Mouse (Mus musculus) neural tube, embryonic 14.5 days (tissue): ENCODE measurements at regions not wholly inside any gene's neighbourhood (a gene's known extent, or its start where the extent isn't known, plus 50 kb on each side); places are given as distances from the start of the nearest gene placed in this dataset.
"Not testable (repeated sequence)": the region's sequence is repeated elsewhere in the genome, so short reads cannot be mapped to it uniquely, and the experiment has no call there.

Experiments
- ATAC-seq: fragments of 200-750 bp; cut with Nextera tagmentation; 2 replicates; pipeline ENCODE4 v1.8.0; 2017; ENCODE audit warnings: low read depth, mild to moderate bottlenecking, moderate TSS enrichment, moderate library complexity
- H3K27ac ChIP-seq: fragments of 300-500 bp; sonication (generic); 2 replicates; pipeline ENCODE4 v1.5.1; 2014; ENCODE audit warnings: low read depth, mild to moderate bottlenecking, control low read depth, low read length, moderate library complexity, mixed read lengths
- H3K27me3 ChIP-seq: fragments of 300-500 bp; sonication (generic); 2 replicates; pipeline ENCODE4 v1.6.1; 2014; ENCODE audit warnings: low read length; ENCODE audit not compliant: control insufficient read depth, insufficient read depth
- H3K36me3 ChIP-seq: fragments of 300-500 bp; sonication (generic); 2 replicates; pipeline ENCODE4 v1.6.1; 2014; ENCODE audit warnings: low read length, mixed read lengths; ENCODE audit not compliant: control insufficient read depth, insufficient read depth
- H3K4me1 ChIP-seq: fragments of 300-500 bp; sonication (generic); 2 replicates; pipeline ENCODE4 v1.6.1; 2014; ENCODE audit warnings: low read length; ENCODE audit not compliant: control insufficient read depth, insufficient read depth
- H3K4me2 ChIP-seq: fragments of 300-500 bp; sonication (generic); 2 replicates; pipeline ENCODE4 v1.6.1; 2014; ENCODE audit warnings: mild to moderate bottlenecking, low read depth, low read length, control low read depth
- H3K4me3 ChIP-seq: fragments of 300-500 bp; sonication (generic); 2 replicates; pipeline ENCODE4 v1.5.1; 2014; ENCODE audit warnings: low read depth, low read length, control low read depth, mixed read lengths
- H3K9ac ChIP-seq: fragments of 300-500 bp; sonication (generic); replicated peaks from 2 replicates; pipeline ENCODE4 v1.6.1; 2014; ENCODE audit warnings: low read depth, mild to moderate bottlenecking, control low read depth, low read length, mixed read lengths
- H3K9me3 ChIP-seq: fragments of 300-500 bp; sonication (generic); 2 replicates; pipeline ENCODE4 v1.6.1; 2016; ENCODE audit warnings: low read length; ENCODE audit not compliant: control insufficient read depth
- WGBS: fragments of 180-500 bp; shearing (Covaris S2); extraction: QIAGEN DNeasy Blood & Tissue Kit; methylation state at CpG from one replicate; pipeline ENCODE4 v1.1.7; 2014; 5-methylcytosine and 5-hydroxymethylcytosine counted together

GRCm38 (mm10) chr13:5628124-5628523 lies 233.2 kb upstream of the Klf6 start:
- H3K27ac ChIP-seq: no peak overlapping the region
- no peaks in the 10 kb centered on the region for H3K4me1 ChIP-seq
- no peak overlapping the region for H3K9ac ChIP-seq
- no peak overlapping the region for H3K4me3 ChIP-seq
- WGBS: 41% methylated on average over 2 of the region's 2 CpGs
- no peaks in the 10 kb centered on the region for H3K36me3 ChIP-seq
- H3K4me2 ChIP-seq: no peak overlapping the region
- no peaks in the 10 kb centered on the region for H3K9me3 ChIP-seq
- ATAC-seq: no peak
- H3K27me3 ChIP-seq: no peaks in the 10 kb centered on the region

GRCm38 (mm10) chr13:5634960-5635359 lies 226.3 kb upstream of the Klf6 start:
- Histone ChIP-seq H3K27me3 (no peaks in the 10 kb centered on the region), H3K9ac (no peak overlapping the region), H3K36me3 (no peaks in the 10 kb centered on the region), H3K4me3 (no peak overlapping the region), H3K27ac (no peak overlapping the region), H3K4me2 (no peak overlapping the region), H3K9me3 (no peaks in the 10 kb centered on the region), H3K4me1 (no peaks in the 10 kb centered on the region)
- no peak for ATAC-seq
- 82% methylated on average over 2 of the region's 2 CpGs for WGBS

- WGBS: 79% methylated on average over 7 of the region's 7 CpGs
- Histone ChIP-seq H3K27me3 (no peaks in the 10 kb centered on the region), H3K27ac (no peak overlapping the region), H3K36me3 (no peaks in the 10 kb centered on the region), H3K9me3 (no peaks in the 10 kb centered on the region), H3K4me2 (no peak overlapping the region), H3K9ac (no peak overlapping the region), H3K4me1 (no peaks in the 10 kb centered on the region), H3K4me3 (no peak overlapping the region)
- no peak for ATAC-seq
Measured at GRCm38 (mm10) chr13:5641743-5642510, 219.4 kb upstream of the Klf6 start.

- Histone ChIP-seq H3K36me3 (no peaks in the 10 kb centered on the region), H3K4me3 (no peak overlapping the region), H3K9ac (no peak overlapping the region), H3K27ac (no peak overlapping the region), H3K4me2 (no peak overlapping the region), H3K27me3 (no peaks in the 10 kb centered on the region), H3K4me1 (no peaks in the 10 kb centered on the region), H3K9me3 (no peaks in the 10 kb centered on the region)
- ATAC-seq: no peak
- WGBS: 72% methylated on average over 4 of the region's 4 CpGs
Measured at GRCm38 (mm10) chr13:5648276-5648675, 213.0 kb upstream of the Klf6 start.

GRCm38 (mm10) chr13:5657556-5657955 lies 203.7 kb upstream of the Klf6 start:
- H3K36me3 ChIP-seq: no peaks in the 10 kb centered on the region
- no peak overlapping the region for H3K9ac ChIP-seq
- H3K27me3 ChIP-seq: no peaks in the 10 kb centered on the region
- H3K9me3 ChIP-seq: no peaks in the 10 kb centered on the region
- no peak overlapping the region for H3K27ac ChIP-seq
- H3K4me2 ChIP-seq: no peak overlapping the region
- no peak overlapping the region for H3K4me3 ChIP-seq
- WGBS: 50% methylated on average over 5 of the region's 5 CpGs
- no peak for ATAC-seq
- no peaks in the 10 kb centered on the region for H3K4me1 ChIP-seq

- H3K27ac ChIP-seq: no peak overlapping the region
- 93% methylated on average over 3 of the region's 3 CpGs for WGBS
- no peak for ATAC-seq
- H3K36me3 ChIP-seq: no peaks in the 10 kb centered on the region
- H3K9me3 ChIP-seq: no peaks in the 10 kb centered on the region
- H3K4me1 ChIP-seq: no peaks in the 10 kb centered on the region
- H3K4me2 ChIP-seq: no peak overlapping the region
- H3K4me3 ChIP-seq: no peak overlapping the region
- no peaks in the 10 kb centered on the region for H3K27me3 ChIP-seq
- no peak overlapping the region for H3K9ac ChIP-seq
Measured at GRCm38 (mm10) chr13:5666235-5667007, 194.9 kb upstream of the Klf6 start.

- no peaks in the 10 kb centered on the region for H3K4me1 ChIP-seq
- no peaks in the 10 kb centered on the region for H3K9me3 ChIP-seq
- H3K4me3 ChIP-seq: no peak overlapping the region
- H3K27ac ChIP-seq: no peak overlapping the region
- no peak; the same call in 1 of the 2 replicates for ATAC-seq
- no peak overlapping the region for H3K9ac ChIP-seq
- H3K36me3 ChIP-seq: no peaks in the 10 kb centered on the region
- WGBS: 5% methylated on average over 1 of the region's 1 CpGs
- no peaks in the 10 kb centered on the region for H3K27me3 ChIP-seq
- no peak overlapping the region for H3K4me2 ChIP-seq
Measured at GRCm38 (mm10) chr13:5675668-5676067, 185.6 kb upstream of the Klf6 start.

- Histone ChIP-seq H3K27ac (no peak overlapping the region), H3K36me3 (no peaks in the 10 kb centered on the region), H3K27me3 (no peaks in the 10 kb centered on the region), H3K4me1 (no peaks in the 10 kb centered on the region), H3K4me3 (no peak overlapping the region), H3K9ac (no peak overlapping the region), H3K4me2 (no peak overlapping the region), H3K9me3 (no peaks in the 10 kb centered on the region)
- 72% methylated on average over 4 of the region's 4 CpGs for WGBS
- ATAC-seq: no peak
Measured at GRCm38 (mm10) chr13:5690124-5690523, 171.2 kb upstream of the Klf6 start.

GRCm38 (mm10) chr13:5690680-5691079 lies 170.6 kb upstream of the Klf6 start:
- WGBS: 89% methylated on average over 2 of the region's 2 CpGs
- ATAC-seq, H3K4me2 ChIP-seq, H3K9ac ChIP-seq, H3K4me1 ChIP-seq, H3K27me3 ChIP-seq, H3K36me3 ChIP-seq, H3K4me3 ChIP-seq, H3K9me3 ChIP-seq, H3K27ac ChIP-seq: not testable (repeated sequence)
